Mouse (Mus musculus): ENCODE data around the gene Pih1d1. TPM values are rescaled to one million over a fixed set of nuclear protein-coding genes. Genes with fewer than 3 reads are reported as not detected.
"Not testable (repeated sequence)": the region's sequence is repeated elsewhere in the genome, so short reads cannot be mapped to it uniquely, and the experiment has no call there.

Gene Pih1d1
- polyA plus RNA-seq, 1 experiment from 2014 or later: 51.7 TPM

GRCm38 (mm10) chr7:45149545-45149944 is 4.6 kb upstream of the Pih1d1 start:
- 75% methylated on average over 6 of the region's 6 CpGs for WGBS (ENCODE audit: insufficient replicate concordance)
- Histone ChIP-seq H3K27ac (no peak overlapping the region), H3K9me3 (replicated peaks) (no peaks in the 10 kb centered on the region), H3K9ac (no peak overlapping the region), H3K4me2 (no peak overlapping the region), H3K4me3 (replicated peaks) (no peak overlapping the region), H3K4me1 (replicated peaks) (peaks cover 40% of the 10 kb centered on the region), H3K27me3 (no peaks in the 10 kb centered on the region), H3K36me3 (peaks cover 32% of the 10 kb centered on the region)
- no peak for DNase-seq
- ATAC-seq (ENCODE audit: low read depth): no peak

GRCm38 (mm10) chr7:45150321-45150720 is 3.8 kb upstream of the Pih1d1 start:
- Histone ChIP-seq H3K27ac (no peak overlapping the region), H3K36me3 (peaks cover 25% of the 10 kb centered on the region), H3K4me2 (no peak overlapping the region), H3K4me1 (replicated peaks) (peaks cover 47% of the 10 kb centered on the region), H3K4me3 (replicated peaks) (no peak overlapping the region), H3K9me3 (replicated peaks) (no peaks in the 10 kb centered on the region), H3K9ac (no peak overlapping the region; the same call in 1 of the 2 replicates), H3K27me3 (no peaks in the 10 kb centered on the region)
- WGBS (ENCODE audit: insufficient replicate concordance): 74% methylated on average over 4 of the region's 4 CpGs
- ATAC-seq (ENCODE audit: low read depth): no peak
- no peak for DNase-seq

- peaks cover 15% of the 10 kb centered on the region for H3K36me3 ChIP-seq
- H3K27me3 ChIP-seq: no peaks in the 10 kb centered on the region
- no peak overlapping the region for H3K9ac ChIP-seq
- H3K4me3 ChIP-seq (replicated peaks): no peak overlapping the region
- ATAC-seq (ENCODE audit: low read depth) (no peak), DNase-seq (no peak)
- no peak overlapping the region for H3K4me2 ChIP-seq
- no peaks in the 10 kb centered on the region for H3K9me3 ChIP-seq (replicated peaks)
- H3K27ac ChIP-seq: no peak overlapping the region
- WGBS (ENCODE audit: insufficient replicate concordance): 65% methylated on average over 11 of the region's 11 CpGs
- H3K4me1 ChIP-seq (replicated peaks): peaks cover 51% of the 10 kb centered on the region
Measured at GRCm38 (mm10) chr7:45151303-45151702, 2.8 kb upstream of the Pih1d1 start.

- not testable (repeated sequence) for H3K27me3 ChIP-seq; DNase-seq; H3K27ac ChIP-seq; H3K9me3 ChIP-seq (replicated peaks); H3K4me3 ChIP-seq (replicated peaks); ATAC-seq (ENCODE audit: low read depth); H3K9ac ChIP-seq
- peaks cover 45% of the 10 kb centered on the region for H3K4me1 ChIP-seq (replicated peaks)
- peak overlapping the region; percentile 85 for H3K4me2 ChIP-seq
- 71% methylated on average over 2 of the region's 2 CpGs for WGBS (ENCODE audit: insufficient replicate concordance)
- H3K36me3 ChIP-seq: peaks cover 10% of the 10 kb centered on the region
Measured at GRCm38 (mm10) chr7:45153052-45153451, 1.1 kb upstream of the Pih1d1 start.

- Histone ChIP-seq H3K27ac (peak overlapping the region; percentile 84), H3K4me3 (replicated peaks) (peak overlapping the region; percentile 70), H3K9ac (peak overlapping the region; percentile 82), H3K27me3 (no peaks in the 10 kb centered on the region), H3K36me3 (peaks cover 7% of the 10 kb centered on the region), H3K4me2 (peak overlapping the region; percentile 85), H3K4me1 (replicated peaks) (peaks cover 40% of the 10 kb centered on the region), H3K9me3 (replicated peaks) (no peaks in the 10 kb centered on the region)
- ATAC-seq (ENCODE audit: low read depth) (no peak), DNase-seq (no peak)
- WGBS (ENCODE audit: insufficient replicate concordance): 4% methylated on average over 5 of the region's 5 CpGs
Measured at GRCm38 (mm10) chr7:45153586-45153985, 517 bp upstream of the Pih1d1 start.

GRCm38 (mm10) chr7:45154993-45155514 is 951 bp downstream of the Pih1d1 start:
- peak; percentile 67 for DNase-seq
- 63% methylated on average over 12 of the region's 12 CpGs for WGBS (ENCODE audit: insufficient replicate concordance)
- H3K4me1 ChIP-seq (replicated peaks): peaks cover 33% of the 10 kb centered on the region
- peak overlapping the region; percentile 84 for H3K27ac ChIP-seq
- H3K9me3 ChIP-seq (replicated peaks): no peaks in the 10 kb centered on the region
- H3K4me3 ChIP-seq (replicated peaks): peak overlapping the region; percentile 70
- H3K9ac ChIP-seq: peak overlapping the region; percentile 82; the same call in 1 of the 2 replicates
- peaks cover 17% of the 10 kb centered on the region for H3K36me3 ChIP-seq
- peak overlapping the region; percentile 85 for H3K4me2 ChIP-seq
- peak; percentile 6 for ATAC-seq (ENCODE audit: low read depth)
- H3K27me3 ChIP-seq: no peaks in the 10 kb centered on the region

- peaks cover 22% of the 10 kb centered on the region for H3K36me3 ChIP-seq
- no peak overlapping the region; the same call in 1 of the 2 replicates for H3K9ac ChIP-seq
- no peak overlapping the region for H3K4me3 ChIP-seq (replicated peaks)
- H3K9me3 ChIP-seq (replicated peaks): no peaks in the 10 kb centered on the region
- WGBS (ENCODE audit: insufficient replicate concordance): 74% methylated on average over 9 of the region's 9 CpGs
- H3K4me1 ChIP-seq (replicated peaks): peaks cover 28% of the 10 kb centered on the region
- no peak overlapping the region for H3K4me2 ChIP-seq
- DNase-seq: no peak
- no peaks in the 10 kb centered on the region for H3K27me3 ChIP-seq
- peak overlapping the region; percentile 84; the same call in 1 of the 2 replicates for H3K27ac ChIP-seq
- no peak for ATAC-seq (ENCODE audit: low read depth)
Measured at GRCm38 (mm10) chr7:45155590-45155989, 1.5 kb downstream of the Pih1d1 start.

- no peak for ATAC-seq (ENCODE audit: low read depth)
- no peak overlapping the region for H3K4me2 ChIP-seq
- no peak for DNase-seq
- H3K27ac ChIP-seq: no peak overlapping the region
- H3K4me3 ChIP-seq (replicated peaks): no peak overlapping the region
- H3K36me3 ChIP-seq: peaks cover 25% of the 10 kb centered on the region
- 83% methylated on average over 15 of the region's 15 CpGs for WGBS (ENCODE audit: insufficient replicate concordance)
- H3K9me3 ChIP-seq (replicated peaks): no peaks in the 10 kb centered on the region
- H3K4me1 ChIP-seq (replicated peaks): peaks cover 22% of the 10 kb centered on the region
- no peak overlapping the region for H3K9ac ChIP-seq
- H3K27me3 ChIP-seq: no peaks in the 10 kb centered on the region
Measured at GRCm38 (mm10) chr7:45156206-45156605, 2.1 kb downstream of the Pih1d1 start.

- ATAC-seq (ENCODE audit: low read depth) (no peak), DNase-seq (no peak)
- H3K4me2 ChIP-seq: no peak overlapping the region
- no peak overlapping the region for H3K4me3 ChIP-seq (replicated peaks)
- peaks cover 28% of the 10 kb centered on the region for H3K4me1 ChIP-seq (replicated peaks)
- H3K36me3 ChIP-seq: peaks cover 25% of the 10 kb centered on the region
- no peak overlapping the region for H3K9ac ChIP-seq
- no peaks in the 10 kb centered on the region for H3K9me3 ChIP-seq (replicated peaks)
- H3K27me3 ChIP-seq: peaks cover 2% of the 10 kb centered on the region
- 84% methylated on average over 14 of the region's 14 CpGs for WGBS (ENCODE audit: insufficient replicate concordance)
- no peak overlapping the region for H3K27ac ChIP-seq
Measured at GRCm38 (mm10) chr7:45157459-45157858, 3.4 kb downstream of the Pih1d1 start.

- ATAC-seq (ENCODE audit: low read depth): no peak
Measured at GRCm38 (mm10) chr7:45158991-45159390, 4.9 kb downstream of the Pih1d1 start.

GRCm38 (mm10) chr7:45160316-45160800 is 6.3 kb downstream of the Pih1d1 start:
- DNase-seq (no peak), ATAC-seq (ENCODE audit: low read depth) (no peak)
- no peaks in the 10 kb centered on the region for H3K9me3 ChIP-seq (replicated peaks)
- no peak overlapping the region for H3K9ac ChIP-seq
- 85% methylated on average over 6 of the region's 6 CpGs for WGBS (ENCODE audit: insufficient replicate concordance)
- H3K4me1 ChIP-seq (replicated peaks): peaks cover 24% of the 10 kb centered on the region
- no peak overlapping the region for H3K4me2 ChIP-seq
- peaks cover 25% of the 10 kb centered on the region for H3K36me3 ChIP-seq
- peaks cover 31% of the 10 kb centered on the region for H3K27me3 ChIP-seq
- no peak overlapping the region for H3K27ac ChIP-seq
- no peak overlapping the region for H3K4me3 ChIP-seq (replicated peaks)

More at GRCm38 (mm10) chr7:45158991-45159390, 4.9 kb downstream of the Pih1d1 start:
- Histone ChIP-seq H3K27ac (no peak overlapping the region), H3K9ac (no peak overlapping the region), H3K4me1 (replicated peaks) (peaks cover 29% of the 10 kb centered on the region), H3K9me3 (replicated peaks) (no peaks in the 10 kb centered on the region), H3K27me3 (peaks cover 18% of the 10 kb centered on the region), H3K4me2 (no peak overlapping the region), H3K4me3 (replicated peaks) (no peak overlapping the region), H3K36me3 (peaks cover 25% of the 10 kb centered on the region)
- no peak for DNase-seq
- WGBS (ENCODE audit: insufficient replicate concordance): 82% methylated on average over 6 of the region's 6 CpGs

DNA sequence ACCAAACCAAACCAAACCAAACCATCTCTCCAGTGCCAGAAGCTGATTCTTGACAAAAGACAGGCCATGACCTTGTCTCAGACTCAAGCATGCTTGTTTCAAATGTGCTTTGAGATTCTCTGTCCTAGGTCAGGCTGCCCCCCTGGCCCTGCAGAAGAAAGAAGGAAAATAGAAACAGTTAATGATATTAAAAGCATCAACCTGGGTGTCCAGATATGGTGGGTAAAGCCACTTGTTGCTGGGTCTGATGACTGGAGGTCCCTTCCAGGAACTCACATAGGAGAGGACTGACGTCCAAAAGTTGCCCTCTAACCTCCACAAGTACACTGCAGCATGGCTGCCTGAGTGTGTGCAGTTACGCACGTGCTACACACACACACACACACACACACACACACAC is 6.8 kb downstream of the Pih1d1 start:
- H3K36me3 ChIP-seq: peaks cover 25% of the 10 kb centered on the region
- H3K27ac ChIP-seq: no peak overlapping the region
- H3K9me3 ChIP-seq (replicated peaks): no peaks in the 10 kb centered on the region
- peaks cover 36% of the 10 kb centered on the region for H3K27me3 ChIP-seq
- no peak for DNase-seq
- no peak overlapping the region for H3K9ac ChIP-seq
- 71% methylated on average over 3 of the region's 3 CpGs for WGBS (ENCODE audit: insufficient replicate concordance)
- H3K4me1 ChIP-seq (replicated peaks): peaks cover 20% of the 10 kb centered on the region
- no peak for ATAC-seq (ENCODE audit: low read depth)
- no peak overlapping the region for H3K4me3 ChIP-seq (replicated peaks)
- no peak overlapping the region for H3K4me2 ChIP-seq
